10 mouse cellular contexts compared by ENCODE assay signal in the genomic region with DNA sequence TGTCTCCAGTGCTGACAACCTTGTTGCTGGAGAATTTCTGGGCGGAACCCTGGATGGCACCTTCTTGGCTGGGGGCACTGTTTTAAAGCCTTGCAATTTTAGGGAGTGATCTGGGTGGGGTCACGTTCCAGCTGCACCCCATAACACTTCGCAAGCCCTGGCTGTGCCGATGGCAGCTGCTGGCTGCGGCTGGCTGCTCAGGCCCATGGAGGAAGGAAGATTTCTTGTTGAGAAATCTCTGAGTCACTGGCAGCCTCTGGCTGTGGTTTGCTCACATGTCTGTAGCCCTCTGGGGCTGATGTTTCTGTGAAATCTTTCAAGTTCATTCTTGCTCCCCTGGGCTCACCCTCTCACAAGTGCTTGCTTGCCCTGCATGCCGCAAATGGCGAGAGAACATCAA. TPM values are rescaled to one million over a fixed set of nuclear protein-coding genes. Genes with fewer than 3 reads are reported as not detected.
DNase-seq lines count a peak whose midpoint lies in the region; ATAC-seq and TF ChIP-seq lines count a peak whose summit lies in the region.
"Had no signal": no experiment of that assay in that cellular context is flagged by ENCODE, and none has a peak within 500 bp of the region (broad histone marks: within the 10 kb centered on the region; RNA-seq: fewer than 3 reads in every experiment).

No protein-coding gene starts in this region.

- H3K36me3 ChIP-seq in heart, embryonic 11.5 days (ENCODE audit: control insufficient read depth, insufficient read depth, low read length) = no peaks in the 10 kb centered on the region
- H3K36me3 ChIP-seq in hindbrain, embryonic 12.5 days = no peaks in the 10 kb centered on the region
- H3K36me3 ChIP-seq: liver, embryonic 15.5 days had no signal

- H3K4me2 ChIP-seq in heart, embryonic 11.5 days = no peak overlapping the region
- H3K4me2 ChIP-seq in hindbrain, embryonic 12.5 days (replicated peaks) = no peak overlapping the region
- H3K4me2 ChIP-seq: liver, embryonic 15.5 days had no signal

- TF ChIP-seq CTCF in bone marrow, adult 2 months (IDR thresholded peaks at IDR 0.05; ENCODE audit: control insufficient read depth, insufficient read depth, low read length) = no peak

- WGBS in heart, embryonic 11.5 days (ENCODE audit: insufficient replicate concordance) = 61% methylated on average over 7 of the region's 7 CpGs
- WGBS in bone marrow, adult 2 months = 9% methylated on average over 7 of the region's 7 CpGs
- 76% methylated on average over 7 of the region's 7 CpGs for WGBS in hindbrain, embryonic 12.5 days

- ATAC-seq in heart, embryonic 11.5 days (replicated peaks; ENCODE audit: insufficient number of reproducible peaks, low FRiP score, low TSS enrichment) = no peak
- ATAC-seq in hindbrain, embryonic 12.5 days (ENCODE audit: low FRiP score) = no peak

- H3K9me3 ChIP-seq in heart, embryonic 11.5 days (replicated peaks; ENCODE audit: control insufficient read depth, low read length) = no peaks in the 10 kb centered on the region
- H3K9me3 ChIP-seq in hindbrain, embryonic 12.5 days (replicated peaks) = no peaks in the 10 kb centered on the region
- H3K9me3 ChIP-seq: liver, embryonic 15.5 days had no signal

- TF ChIP-seq POLR2A in bone marrow, adult 2 months (IDR thresholded peaks at IDR 0.05; ENCODE audit: borderline replicate concordance, control insufficient read depth, low read depth, low read length) = no peak

- peaks cover 4% of the 10 kb centered on the region; the same call in 1 of the 2 replicates for H3K27me3 ChIP-seq in heart, embryonic 11.5 days (ENCODE audit: control insufficient read depth, insufficient read depth, low read length)
- H3K27me3 ChIP-seq in hindbrain, embryonic 12.5 days = 0 out of 2 replicates have a peak, but pooled peaks cover 4% of the 10 kb centered on the region

- no peak overlapping the region for H3K4me3 ChIP-seq in heart, embryonic 11.5 days (ENCODE audit: low read depth, low read length)
- H3K4me3 ChIP-seq in bone marrow, adult 2 months (replicated peaks; ENCODE audit: control insufficient read depth, low read depth, low read length) = peak overlapping the region; percentile 8
- H3K4me3 ChIP-seq in hindbrain, embryonic 12.5 days = no peak overlapping the region
- H3K4me3 ChIP-seq: liver, embryonic 15.5 days had no signal

- H3K4me1 ChIP-seq in heart, embryonic 11.5 days (ENCODE audit: control insufficient read depth, insufficient read depth, low read length) = no peaks in the 10 kb centered on the region
- peaks cover 2% of the 10 kb centered on the region; the same call in 1 of the 2 replicates for H3K4me1 ChIP-seq in bone marrow, adult 2 months (ENCODE audit: control insufficient read depth, insufficient read depth, low read length)
- 0 out of 2 replicates have a peak, but pooled peaks cover 4% of the 10 kb centered on the region for H3K4me1 ChIP-seq in hindbrain, embryonic 12.5 days
- H3K4me1 ChIP-seq: liver, embryonic 15.5 days had no signal

- H3K9ac ChIP-seq in heart, embryonic 11.5 days (ENCODE audit: low read depth, low read length) = no peak overlapping the region
- no peak overlapping the region for H3K9ac ChIP-seq in hindbrain, embryonic 12.5 days
- H3K9ac ChIP-seq: liver, embryonic 15.5 days had no signal

- peak; percentile 20 to 55 for DNase-seq in heart, adult 18-20 months
- DNase-seq in 416B (ENCODE audit: low read depth) = peak; percentile 91
- DNase-seq in lung, postnatal 4 days = peak; percentile 35 to 37
- no peak for DNase-seq in spleen, adult 12 weeks (ENCODE audit: low spot score)
- no peak for DNase-seq in right cerebral cortex, adult 2 months (ENCODE audit: low spot score in 2 of 2)
- DNase-seq: cerebellum, adult 11 months had no signal

- no peak overlapping the region for H3K27ac ChIP-seq in heart, embryonic 11.5 days (ENCODE audit: low read depth, low read length)
- H3K27ac ChIP-seq in bone marrow, adult 2 months (ENCODE audit: control insufficient read depth, insufficient read depth, low read depth, low read length, poor library complexity) = 0 out of 2 replicates have a peak overlapping the region, but pooled peaks have one; percentile 9
- H3K27ac ChIP-seq in hindbrain, embryonic 12.5 days = no peak overlapping the region; the same call in 1 of the 2 replicates
- H3K27ac ChIP-seq: liver, embryonic 15.5 days had no signal

RNA-seq across cellular contexts. Expression of gene Dlx2, which starts 47.9 kb away (rescaled TPM):
- total RNA-seq in heart, adult 18-20 months (2021) = not detected
- polyA plus RNA-seq in heart, embryonic 11.5 days (2014; fragmentation: Nextera tagmentation; extraction: Ambion mirVana) = 0.65 and 1.3 TPM in 2 replicates
- polyA plus RNA-seq in bone marrow, adult 2 months (2011; ENCODE audit: insufficient read depth, insufficient read length, low replicate concordance, missing spikeins) = not detected in 2 replicates
- 4.7 and 5.3 TPM in 2 replicates for polyA plus RNA-seq in hindbrain, embryonic 12.5 days (2016; fragmentation: Nextera tagmentation; extraction: Ambion mirVana)

Comparison
In these comparisons a context has a peak if more than half of its experiments do, and no peak if none do; other contexts are left out.
1. DNase-seq: peak in heart, adult 18-20 months (2 of 2), 416B (single experiment) and lung, postnatal 4 days (2 of 2); none in spleen, adult 12 weeks (single experiment) and right cerebral cortex, adult 2 months (0 of 2).